ENCODE assay signal across 15 mouse cellular contexts in the genomic region with DNA sequence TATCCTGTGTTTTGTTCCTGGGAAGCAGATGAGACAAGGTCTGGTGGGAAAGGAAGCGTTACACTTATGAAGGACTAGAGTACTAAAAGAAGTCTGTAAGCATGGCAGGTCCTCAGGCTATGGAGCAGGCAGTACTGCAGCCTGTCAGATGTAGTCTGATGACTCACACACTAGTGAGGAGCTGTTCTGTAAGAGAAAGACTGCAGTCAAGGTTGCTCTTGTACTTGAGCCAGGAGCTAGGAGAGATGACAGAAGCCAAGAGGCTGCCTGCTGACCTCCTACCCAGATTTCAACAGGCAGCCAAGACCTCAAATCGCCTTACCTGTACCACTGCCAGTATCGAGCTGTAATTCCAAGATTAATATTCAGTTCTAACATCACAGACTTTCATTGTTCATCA.
DNase-seq lines count a peak whose midpoint lies in the region; ATAC-seq and TF ChIP-seq lines count a peak whose summit lies in the region.
"Had no signal": no experiment of that assay in that cellular context is flagged by ENCODE, and none has a peak within 500 bp of the region (broad histone marks: within the 10 kb centered on the region; RNA-seq: fewer than 3 reads in every experiment).

No protein-coding gene starts in this region.

- no peak for TF ChIP-seq POLR2A in heart, adult 2 months (IDR thresholded peaks at IDR 0.05; ENCODE audit: insufficient read depth, low read depth, low read length)

- H3K27ac ChIP-seq in forebrain, embryonic 14.5 days (ENCODE audit: low read depth, low read length) = no peak overlapping the region
- H3K27ac ChIP-seq in heart, adult 2 months = no peak overlapping the region
- H3K27ac ChIP-seq: lung, embryonic 15.5 days; midbrain, embryonic 15.5 days had no signal

- WGBS in forebrain, embryonic 14.5 days = 51% methylated on average over 3 of the region's 3 CpGs
- 57% methylated on average over 3 of the region's 3 CpGs for WGBS in heart, adult 2 months

- no peak for ATAC-seq in forebrain, embryonic 14.5 days
- ATAC-seq: midbrain, embryonic 15.5 days had no signal

- DNase-seq in adrenal gland, adult 2 months = peak; percentile 3
- DNase-seq in adrenal gland, postnatal 4 days (ENCODE audit: low spot score in 2 of 2) = no peak
- DNase-seq in left cerebral cortex, postnatal 4 days = peak; percentile 65
- DNase-seq in left cerebral cortex, postnatal 10 days (ENCODE audit: extremely low spot score in 1 of 2, low spot score in 2 of 2) = no peak
- peak; percentile 56 for DNase-seq in cerebellum, adult 11-12 months
- DNase-seq in forebrain, embryonic 14.5 days (ENCODE audit: low spot score) = peak; percentile 23
- no peak for DNase-seq in heart, adult 2 months
- DNase-seq in natural killer cell, adult 2 months (ENCODE audit: low spot score in 2 of 2) = no peak
- DNase-seq: kidney, postnatal 36 days; spleen, adult 18-20 months; thymus, adult 2 months had no signal

- no peak overlapping the region for H3K4me3 ChIP-seq in forebrain, embryonic 14.5 days (ENCODE audit: low read depth, low read length)
- no peak overlapping the region for H3K4me3 ChIP-seq in heart, adult 2 months
- H3K4me3 ChIP-seq: lung, embryonic 15.5 days; midbrain, embryonic 15.5 days had no signal

- no peaks in the 10 kb centered on the region for H3K36me3 ChIP-seq in forebrain, embryonic 14.5 days (ENCODE audit: control insufficient read depth, insufficient read depth, low read length)
- H3K36me3 ChIP-seq in heart, adult 2 months (ENCODE audit: control insufficient read depth, insufficient read depth, low read length) = no peaks in the 10 kb centered on the region
- H3K36me3 ChIP-seq: G1E; lung, embryonic 15.5 days; midbrain, embryonic 15.5 days had no signal

- no peaks in the 10 kb centered on the region for H3K9me3 ChIP-seq in forebrain, embryonic 14.5 days (replicated peaks; ENCODE audit: control insufficient read depth, low read length)
- H3K9me3 ChIP-seq: G1E; lung, embryonic 15.5 days; midbrain, embryonic 15.5 days had no signal

- TF ChIP-seq CTCF in heart, adult 2 months (IDR thresholded peaks at IDR 0.05) = no peak

- no peak overlapping the region for H3K9ac ChIP-seq in forebrain, embryonic 14.5 days (ENCODE audit: low read length)
- H3K9ac ChIP-seq in heart, adult 2 months (ENCODE audit: low read depth, low read length) = no peak overlapping the region
- H3K9ac ChIP-seq: lung, embryonic 15.5 days; midbrain, embryonic 15.5 days had no signal

- no peak for TF ChIP-seq EP300 in heart, adult 2 months (IDR thresholded peaks at IDR 0.05; ENCODE audit: insufficient read depth, low read depth, low read length)

- H3K4me1 ChIP-seq in forebrain, embryonic 14.5 days (ENCODE audit: control insufficient read depth, insufficient read depth, low read length) = no peaks in the 10 kb centered on the region; the same call in 1 of the 2 replicates
- H3K4me1 ChIP-seq in heart, adult 2 months (ENCODE audit: control insufficient read depth, insufficient read depth, low read length) = no peaks in the 10 kb centered on the region
- H3K4me1 ChIP-seq: lung, embryonic 15.5 days; midbrain, embryonic 15.5 days had no signal

- no peak overlapping the region for H3K4me2 ChIP-seq in forebrain, embryonic 14.5 days (ENCODE audit: low read length)
- H3K4me2 ChIP-seq: heart, embryonic 11.5 days; lung, embryonic 15.5 days; midbrain, embryonic 15.5 days had no signal

- no peaks in the 10 kb centered on the region for H3K27me3 ChIP-seq in forebrain, embryonic 14.5 days (replicated peaks; ENCODE audit: control insufficient read depth, insufficient read depth, low read length)
- no peaks in the 10 kb centered on the region for H3K27me3 ChIP-seq in heart, adult 2 months (ENCODE audit: control insufficient read depth, insufficient read depth, low read length)
- H3K27me3 ChIP-seq: lung, embryonic 15.5 days; midbrain, embryonic 15.5 days had no signal

- intact Hi-C loops in left cerebral cortex, postnatal 4 days (cut with DNase I) = no loop called here
- intact Hi-C loops in left cerebral cortex, postnatal 10 days (cut with DNase I) = no loop called here
- intact Hi-C loops in heart, adult 2 months (cut with DNase I) = no loop called here

- H3K79me2 ChIP-seq in heart, adult 2 months (replicated peaks; ENCODE audit: control insufficient read depth, insufficient read depth, low read length) = no peaks in the 10 kb centered on the region

Comparison
In these comparisons a context has a peak if more than half of its experiments do, and no peak if none do; other contexts are left out.
1. DNase-seq: peak in adrenal gland, adult 2 months (single experiment), left cerebral cortex, postnatal 4 days (single experiment), cerebellum, adult 11-12 months (single experiment) and forebrain, embryonic 14.5 days (single experiment); none in adrenal gland, postnatal 4 days (0 of 2), left cerebral cortex, postnatal 10 days (0 of 2), heart, adult 2 months (0 of 2) and natural killer cell, adult 2 months (0 of 2).